Mouse (Mus musculus): Measurements from ENCODE around the gene Rrp7a. TPM values are rescaled to one million over a fixed set of nuclear protein-coding genes. Genes with fewer than 3 reads are reported as not detected.

Rrp7a gene
- polyA plus RNA-seq, 1 experiment: 104 TPM

- no peak for DNase-seq (ENCODE audit: low read depth in 1 of 2, low spot score in 2 of 2)
- no peak overlapping the region for H3K4me3 ChIP-seq (ENCODE audit: extremely low read depth, insufficient read depth, insufficient read length)
- 93% methylated on average over 3 of the region's 3 CpGs for WGBS
- TF ChIP-seq POLR2A (IDR thresholded peaks at IDR 0.05; ENCODE audit: low read depth, low read length) (no peak), CTCF (IDR thresholded peaks at IDR 0.05; ENCODE audit: extremely low read depth, insufficient read depth, insufficient read length, insufficient replicate concordance) (no peak)
- H3K36me3 ChIP-seq (ENCODE audit: control insufficient read depth, insufficient read depth, low read length): peaks cover 6% of the 10 kb centered on the region; the same call in 1 of the 2 replicates
- H3K4me1 ChIP-seq (ENCODE audit: control insufficient read depth, insufficient read depth, insufficient read length): peaks cover 13% of the 10 kb centered on the region; the same call in 1 of the 2 replicates
- no peak overlapping the region for H3K27ac ChIP-seq (ENCODE audit: insufficient read depth, low read length)
- no peaks in the 10 kb centered on the region for H3K27me3 ChIP-seq (ENCODE audit: control insufficient read depth, insufficient read depth, low read length)
Observed at GRCm38 (mm10) chr15:83168311-83168710, 45.7 kb upstream of the Rrp7a start.

DNA sequence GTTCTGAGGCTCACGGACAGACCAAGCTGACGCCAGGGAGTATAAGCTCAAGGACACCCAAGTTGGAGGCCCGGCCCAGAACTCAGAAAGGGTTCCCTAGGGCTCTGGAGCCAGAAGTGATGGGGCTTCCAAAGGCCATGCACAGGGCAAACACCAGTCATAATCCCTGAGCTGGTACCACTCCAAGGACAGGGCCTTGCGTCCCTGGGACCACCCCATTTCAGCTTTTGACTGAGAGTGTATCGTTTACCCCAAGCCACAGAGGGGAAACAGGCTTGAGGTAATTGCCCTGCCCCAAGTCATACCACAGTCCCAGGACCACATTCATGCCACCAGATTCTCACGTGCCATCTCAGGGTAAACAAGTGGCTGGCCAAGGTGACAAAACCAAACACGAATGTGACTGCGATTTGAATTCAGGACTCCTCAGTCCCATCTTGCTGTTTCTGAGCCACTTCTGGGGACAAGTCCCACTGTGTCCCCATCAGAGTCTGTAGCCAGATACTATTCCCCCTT, 45.0 kb upstream of the Rrp7a start:
- Histone ChIP-seq H3K27me3 (ENCODE audit: control insufficient read depth, insufficient read depth, low read length) (no peaks in the 10 kb centered on the region), H3K4me1 (ENCODE audit: control insufficient read depth, insufficient read depth, insufficient read length) (peaks cover 13% of the 10 kb centered on the region; the same call in 1 of the 2 replicates), H3K4me3 (ENCODE audit: extremely low read depth, insufficient read depth, insufficient read length) (no peak overlapping the region), H3K36me3 (ENCODE audit: control insufficient read depth, insufficient read depth, low read length) (peaks cover 7% of the 10 kb centered on the region; the same call in 1 of the 2 replicates), H3K27ac (ENCODE audit: insufficient read depth, low read length) (no peak overlapping the region)
- WGBS: 84% methylated on average over 8 of the region's 8 CpGs
- DNase-seq (ENCODE audit: low read depth in 1 of 2, low spot score in 2 of 2): no peak
- TF ChIP-seq POLR2A (IDR thresholded peaks at IDR 0.05; ENCODE audit: low read depth, low read length): no peak

DNA sequence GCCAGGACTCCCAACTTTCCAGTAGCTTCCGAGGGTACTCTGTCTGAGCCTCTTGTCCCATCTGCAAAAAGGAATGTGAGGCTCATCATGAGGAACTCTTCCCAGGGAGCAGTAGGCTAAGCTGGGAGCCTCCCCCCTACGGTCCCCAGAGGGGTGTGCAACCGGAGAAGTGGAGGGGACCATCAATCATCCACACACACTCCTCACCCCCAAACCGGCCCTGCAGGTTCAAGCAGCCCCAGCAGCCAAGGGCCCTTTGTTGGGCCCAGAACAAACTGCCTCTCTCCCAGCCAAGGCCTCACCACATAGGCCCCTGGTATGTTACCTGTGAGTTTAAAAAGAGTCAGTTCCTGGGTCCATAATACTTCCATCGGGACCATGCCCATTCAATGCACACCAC, 44.5 kb upstream of the Rrp7a start:
- Histone ChIP-seq H3K27me3 (ENCODE audit: control insufficient read depth, insufficient read depth, low read length) (no peaks in the 10 kb centered on the region), H3K27ac (ENCODE audit: insufficient read depth, low read length) (no peak overlapping the region), H3K4me3 (ENCODE audit: extremely low read depth, insufficient read depth, insufficient read length) (no peak overlapping the region), H3K4me1 (ENCODE audit: control insufficient read depth, insufficient read depth, insufficient read length) (peaks cover 13% of the 10 kb centered on the region; the same call in 1 of the 2 replicates), H3K36me3 (ENCODE audit: control insufficient read depth, insufficient read depth, low read length) (peaks cover 10% of the 10 kb centered on the region)
- no peak for TF ChIP-seq POLR2A (IDR thresholded peaks at IDR 0.05; ENCODE audit: low read depth, low read length)
- TF ChIP-seq CTCF (IDR thresholded peaks at IDR 0.05; ENCODE audit: extremely low read depth, insufficient read depth, insufficient read length, insufficient replicate concordance): no peak
- DNase-seq (ENCODE audit: low read depth in 1 of 2, low spot score in 2 of 2): no peak
- WGBS: 95% methylated on average over 5 of the region's 5 CpGs

- Histone ChIP-seq H3K36me3 (ENCODE audit: control insufficient read depth, insufficient read depth, low read length) (peaks cover 13% of the 10 kb centered on the region), H3K4me3 (ENCODE audit: extremely low read depth, insufficient read depth, insufficient read length) (no peak overlapping the region), H3K27me3 (ENCODE audit: control insufficient read depth, insufficient read depth, low read length) (no peaks in the 10 kb centered on the region), H3K27ac (ENCODE audit: insufficient read depth, low read length) (no peak overlapping the region), H3K4me1 (ENCODE audit: control insufficient read depth, insufficient read depth, insufficient read length) (peaks cover 13% of the 10 kb centered on the region; the same call in 1 of the 2 replicates)
- WGBS: 85% methylated on average over 3 of the region's 3 CpGs
- TF ChIP-seq CTCF (IDR thresholded peaks at IDR 0.05; ENCODE audit: extremely low read depth, insufficient read depth, insufficient read length, insufficient replicate concordance) (no peak), POLR2A (IDR thresholded peaks at IDR 0.05; ENCODE audit: low read depth, low read length) (no peak)
- no peak for DNase-seq (ENCODE audit: low read depth in 1 of 2, low spot score in 2 of 2)
Observed at GRCm38 (mm10) chr15:83166642-83167041, 44.0 kb upstream of the Rrp7a start.

- no peak for DNase-seq (ENCODE audit: low read depth in 1 of 2, low spot score in 2 of 2)
- Histone ChIP-seq H3K27me3 (ENCODE audit: control insufficient read depth, insufficient read depth, low read length) (no peaks in the 10 kb centered on the region), H3K36me3 (ENCODE audit: control insufficient read depth, insufficient read depth, low read length) (peaks cover 18% of the 10 kb centered on the region), H3K4me1 (ENCODE audit: control insufficient read depth, insufficient read depth, insufficient read length) (peaks cover 4% of the 10 kb centered on the region; the same call in 1 of the 2 replicates), H3K27ac (ENCODE audit: insufficient read depth, low read length) (no peak overlapping the region), H3K4me3 (ENCODE audit: extremely low read depth, insufficient read depth, insufficient read length) (no peak overlapping the region)
- 92% methylated on average over 13 of the region's 13 CpGs for WGBS
- TF ChIP-seq CTCF (IDR thresholded peaks at IDR 0.05; ENCODE audit: extremely low read depth, insufficient read depth, insufficient read length, insufficient replicate concordance) (no peak), POLR2A (IDR thresholded peaks at IDR 0.05; ENCODE audit: low read depth, low read length) (no peak)
Observed at GRCm38 (mm10) chr15:83165526-83166315, 43.1 kb upstream of the Rrp7a start.

DNA sequence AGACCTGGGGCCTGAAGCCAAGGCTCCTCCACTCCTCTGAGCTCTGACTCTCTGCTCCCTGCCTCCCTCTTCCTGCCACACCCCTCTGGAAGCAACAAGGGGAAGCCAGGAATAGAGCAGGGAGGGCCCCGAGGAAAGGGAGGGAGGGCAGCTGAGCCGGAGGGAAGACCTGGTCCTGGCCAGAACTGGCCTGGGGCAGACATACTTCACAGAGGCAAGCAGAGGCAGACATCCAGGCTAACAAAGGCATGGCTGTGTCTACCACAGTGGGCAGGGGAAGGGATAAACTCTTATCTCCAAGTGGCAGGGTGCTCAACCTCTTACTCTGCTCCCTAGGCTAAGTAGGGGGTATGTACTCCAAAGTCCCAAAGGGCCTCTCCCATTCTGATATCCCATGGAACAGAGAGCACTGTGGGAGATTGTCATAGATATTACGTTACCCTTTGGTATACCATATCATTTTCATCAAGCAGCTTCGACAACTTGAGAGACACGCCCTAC, 42.4 kb upstream of the Rrp7a start:
- no peak overlapping the region for H3K4me3 ChIP-seq (ENCODE audit: extremely low read depth, insufficient read depth, insufficient read length)
- H3K27me3 ChIP-seq (ENCODE audit: control insufficient read depth, insufficient read depth, low read length): no peaks in the 10 kb centered on the region
- 77% methylated on average over 5 of the region's 5 CpGs for WGBS
- no peak for DNase-seq (ENCODE audit: low read depth in 1 of 2, low spot score in 2 of 2)
- H3K36me3 ChIP-seq (ENCODE audit: control insufficient read depth, insufficient read depth, low read length): peaks cover 24% of the 10 kb centered on the region
- no peak for TF ChIP-seq CTCF (IDR thresholded peaks at IDR 0.05; ENCODE audit: extremely low read depth, insufficient read depth, insufficient read length, insufficient replicate concordance)
- TF ChIP-seq POLR2A (IDR thresholded peaks at IDR 0.05; ENCODE audit: low read depth, low read length): no peak
- peaks cover 3% of the 10 kb centered on the region; the same call in 1 of the 2 replicates for H3K4me1 ChIP-seq (ENCODE audit: control insufficient read depth, insufficient read depth, insufficient read length)
- no peak overlapping the region for H3K27ac ChIP-seq (ENCODE audit: insufficient read depth, low read length)
